Mouse (Mus musculus) spleen, adult 2 months (tissue): ENCODE results near the gene Gm8251.

ENCODE experiments used
- CTCF ChIP-seq: fragments of 200-500 bp; IDR thresholded peaks from 2 replicates; pipeline ENCODE4 v1.5.1; 2011; ENCODE audit warnings: mild to moderate bottlenecking, inconsistent platforms; ENCODE audit not compliant: insufficient read depth, insufficient read length, insufficient replicate concordance; ENCODE audit errors: extremely low read depth
- POLR2A ChIP-seq: fragments of 200-500 bp; IDR thresholded peaks from 2 replicates; pipeline ENCODE4 v1.6.1; 2011; ENCODE audit warnings: low read depth, low read length, inconsistent platforms

GRCm38 (mm10) chr1:44102259-44102717 lies 40.6 kb upstream of the Gm8251 start, which contains the start of gene Tex30:
- TF ChIP-seq CTCF (no peak), POLR2A (peak; percentile 85)
